Comparison of ENCODE assay signal across 16 mouse cellular contexts in genomic region chr17:46408478-46408877, GRCm38 (mm10). TPM values are rescaled to one million over a fixed set of nuclear protein-coding genes. Genes with fewer than 3 reads are reported as not detected.
DNase-seq lines count a peak whose midpoint lies in the region; ATAC-seq and TF ChIP-seq lines count a peak whose summit lies in the region.
"Had no signal": no experiment of that assay in that cellular context is flagged by ENCODE, and none has a peak within 500 bp of the region (broad histone marks: within the 10 kb centered on the region; RNA-seq: fewer than 3 reads in every experiment).

No protein-coding gene starts in this region.

- TF ChIP-seq CTCF in forebrain, postnatal 0 days (IDR thresholded peaks at IDR 0.05; ENCODE audit: low read depth): peak; percentile 58
- TF ChIP-seq CTCF in liver, postnatal 0 days (IDR thresholded peaks at IDR 0.05; ENCODE audit: low read depth): peak; percentile 44

- H3K27me3 ChIP-seq in forebrain, postnatal 0 days (ENCODE audit: insufficient read depth, low read length): no peaks in the 10 kb centered on the region
- no peaks in the 10 kb centered on the region for H3K27me3 ChIP-seq in forebrain, embryonic 15.5 days
- H3K27me3 ChIP-seq in liver, postnatal 0 days (ENCODE audit: insufficient read depth, low read length): no peaks in the 10 kb centered on the region
- no peaks in the 10 kb centered on the region for H3K27me3 ChIP-seq in liver, embryonic 11.5 days (replicated peaks; ENCODE audit: control insufficient read depth, insufficient read depth, low read length)

- no peak for TF ChIP-seq EP300 in liver, postnatal 0 days (IDR thresholded peaks at IDR 0.05; ENCODE audit: low read depth)

- no peak overlapping the region for H3K4me3 ChIP-seq in forebrain, postnatal 0 days (ENCODE audit: low read depth, low read length)
- no peak overlapping the region for H3K4me3 ChIP-seq in forebrain, embryonic 15.5 days
- no peak overlapping the region for H3K4me3 ChIP-seq in liver, postnatal 0 days (ENCODE audit: low read depth, low read length)
- no peak overlapping the region for H3K4me3 ChIP-seq in liver, embryonic 11.5 days (ENCODE audit: low read depth, low read length)

- H3K27ac ChIP-seq in forebrain, postnatal 0 days (ENCODE audit: low read depth, low read length): no peak overlapping the region
- H3K27ac ChIP-seq in forebrain, embryonic 15.5 days (replicated peaks): no peak overlapping the region
- H3K27ac ChIP-seq in liver, postnatal 0 days (ENCODE audit: low read depth): no peak overlapping the region
- H3K27ac ChIP-seq in liver, embryonic 11.5 days (ENCODE audit: low read depth, low read length): no peak overlapping the region

- no peaks in the 10 kb centered on the region for H3K4me1 ChIP-seq in forebrain, postnatal 0 days (ENCODE audit: insufficient read depth)
- no peaks in the 10 kb centered on the region for H3K4me1 ChIP-seq in forebrain, embryonic 15.5 days
- H3K4me1 ChIP-seq in liver, postnatal 0 days (ENCODE audit: insufficient read depth): no peaks in the 10 kb centered on the region
- no peaks in the 10 kb centered on the region for H3K4me1 ChIP-seq in liver, embryonic 11.5 days (replicated peaks; ENCODE audit: control insufficient read depth, insufficient read depth, low read length)

- no peak overlapping the region for H3K4me2 ChIP-seq in forebrain, postnatal 0 days (ENCODE audit: low read depth)
- no peak overlapping the region for H3K4me2 ChIP-seq in forebrain, embryonic 15.5 days (replicated peaks)
- no peak overlapping the region for H3K4me2 ChIP-seq in liver, postnatal 0 days (ENCODE audit: low read depth, low read length)
- no peak overlapping the region for H3K4me2 ChIP-seq in liver, embryonic 11.5 days

- no peak for DNase-seq in forebrain, postnatal 0 days
- DNase-seq in liver, postnatal 0 days: no peak
- no peak for DNase-seq in liver, embryonic 11.5 days (ENCODE audit: low spot score)
- DNase-seq in NIH3T3 (ENCODE audit: low read depth): peak; percentile 20
- no peak for DNase-seq in spleen, postnatal 4 days (ENCODE audit: low spot score in 2 of 2)
- DNase-seq in left cerebral cortex, adult 18-20 months (ENCODE audit: low spot score in 2 of 2): no peak
- DNase-seq: adrenal gland, postnatal 25 days; kidney, postnatal 25 days; lung, postnatal 4 days; right cerebral cortex, postnatal 14 days had no signal

- no peaks in the 10 kb centered on the region for H3K9me3 ChIP-seq in forebrain, postnatal 0 days (ENCODE audit: low read length)
- no peaks in the 10 kb centered on the region for H3K9me3 ChIP-seq in forebrain, embryonic 15.5 days
- H3K9me3 ChIP-seq in liver, postnatal 0 days (ENCODE audit: low read length): no peaks in the 10 kb centered on the region
- no peaks in the 10 kb centered on the region for H3K9me3 ChIP-seq in liver, embryonic 11.5 days (ENCODE audit: control insufficient read depth, low read length)

- peak; percentile 42; the same call in 1 of the 2 replicates for ATAC-seq in forebrain, postnatal 0 days
- no peak for ATAC-seq in forebrain, embryonic 15.5 days (replicated peaks)
- no peak for ATAC-seq in liver, postnatal 0 days
- no peak for ATAC-seq in liver, embryonic 11.5 days (replicated peaks; ENCODE audit: low FRiP score)
- 0 out of 2 replicates have a peak, but pooled peaks have one; percentile 57 for ATAC-seq in megakaryocyte-erythroid progenitor cell, adult 5-6 weeks (replicated peaks; ENCODE audit: low FRiP score, low TSS enrichment, poor library complexity, severe bottlenecking)

- peaks cover 58% of the 10 kb centered on the region for H3K36me3 ChIP-seq in forebrain, postnatal 0 days (ENCODE audit: insufficient read depth)
- H3K36me3 ChIP-seq in forebrain, embryonic 15.5 days: peaks cover 76% of the 10 kb centered on the region
- peaks cover 41% of the 10 kb centered on the region for H3K36me3 ChIP-seq in liver, postnatal 0 days (replicated peaks; ENCODE audit: insufficient read depth, low read length)
- H3K36me3 ChIP-seq in liver, embryonic 11.5 days (ENCODE audit: control insufficient read depth, insufficient read depth, low read length): peaks cover 23% of the 10 kb centered on the region; the same call in 1 of the 2 replicates

- WGBS in forebrain, postnatal 0 days: 20% methylated on average over 3 of the region's 3 CpGs
- WGBS in forebrain, embryonic 15.5 days: 19% methylated on average over 3 of the region's 3 CpGs
- 40% methylated on average over 3 of the region's 3 CpGs for WGBS in liver, postnatal 0 days (ENCODE audit: insufficient replicate concordance)
- WGBS in liver, embryonic 11.5 days: 45% methylated on average over 3 of the region's 3 CpGs

- no peak overlapping the region for H3K9ac ChIP-seq in forebrain, postnatal 0 days
- H3K9ac ChIP-seq in forebrain, embryonic 15.5 days (replicated peaks): no peak overlapping the region
- no peak overlapping the region for H3K9ac ChIP-seq in liver, postnatal 0 days (replicated peaks)
- H3K9ac ChIP-seq in liver, embryonic 11.5 days (ENCODE audit: low read depth, low read length): no peak overlapping the region

RNA-seq across cellular contexts. Expression of gene Crip3, which starts 20.2 kb away (rescaled TPM):
- 0.52 and 1.1 TPM in 2 replicates for total RNA-seq in forebrain, postnatal 0 days (2014; rRNA removed)
- polyA plus RNA-seq in forebrain, postnatal 0 days (2015; fragmentation: Nextera tagmentation; extraction: Ambion mirVana): 2.8 and 4.3 TPM in 2 replicates
- 1.1 and 1.2 TPM in 2 replicates for polyA plus RNA-seq in forebrain, embryonic 15.5 days (2015; fragmentation: Nextera tagmentation; extraction: Ambion mirVana)
- not detected in 2 replicates for polyA plus RNA-seq in liver, postnatal 0 days (2015; fragmentation: Nextera tagmentation; extraction: Ambion mirVana)
- 0.38 and 0.53 TPM in 2 replicates for polyA plus RNA-seq in liver, embryonic 11.5 days (2014; fragmentation: Nextera tagmentation; extraction: Ambion mirVana)
- not detected in 2 replicates for total RNA-seq in megakaryocyte-erythroid progenitor cell, adult 5-6 weeks (2014; fragmentation: Nextera tagmentation)
- not detected in 2 replicates for total RNA-seq in megakaryocyte-erythroid progenitor cell, adult 5-6 weeks (2017)
- 1 to 10 TPM; 3.7 to 4.3 TPM for total RNA-seq in left cerebral cortex, adult 18-20 months (2021)
- total RNA-seq: hematopoietic stem cell, adult 5-6 weeks had no signal

RNA-seq across cellular contexts. Expression of gene Zfp318, which starts 24.9 kb away (rescaled TPM):
- 26.1 and 28.3 TPM in 2 replicates for total RNA-seq in forebrain, postnatal 0 days (2014; rRNA removed)
- polyA plus RNA-seq in forebrain, postnatal 0 days (2015; fragmentation: Nextera tagmentation; extraction: Ambion mirVana): 11.2 and 17.6 TPM in 2 replicates
- 12.8 and 13.5 TPM in 2 replicates for polyA plus RNA-seq in forebrain, embryonic 15.5 days (2015; fragmentation: Nextera tagmentation; extraction: Ambion mirVana)
- 1.6 and 2.2 TPM in 2 replicates for polyA plus RNA-seq in liver, postnatal 0 days (2015; fragmentation: Nextera tagmentation; extraction: Ambion mirVana)
- polyA plus RNA-seq in liver, embryonic 11.5 days (2014; fragmentation: Nextera tagmentation; extraction: Ambion mirVana): 5.7 and 6.3 TPM in 2 replicates
- 14.3 and 22.2 TPM in 2 replicates for total RNA-seq in megakaryocyte-erythroid progenitor cell, adult 5-6 weeks (2014; fragmentation: Nextera tagmentation)
- total RNA-seq in megakaryocyte-erythroid progenitor cell, adult 5-6 weeks (2017): 17.3 and 41.5 TPM in 2 replicates
- total RNA-seq in left cerebral cortex, adult 18-20 months (2021): 10 to 100 TPM; 46.2 to 50.5 TPM

RNA-seq across cellular contexts. Expression of gene Slc22a7, which starts 29.8 kb away (rescaled TPM):
- 0.24 TPM in 1 of 2 replicates, not detected in the other for total RNA-seq in forebrain, postnatal 0 days (2014; rRNA removed)
- 0.11 and 0.13 TPM in 2 replicates for polyA plus RNA-seq in forebrain, postnatal 0 days (2015; fragmentation: Nextera tagmentation; extraction: Ambion mirVana)
- 0.11 and 0.15 TPM in 2 replicates for polyA plus RNA-seq in forebrain, embryonic 15.5 days (2015; fragmentation: Nextera tagmentation; extraction: Ambion mirVana)
- 0.18 and 0.34 TPM in 2 replicates for polyA plus RNA-seq in liver, postnatal 0 days (2015; fragmentation: Nextera tagmentation; extraction: Ambion mirVana)
- not detected in 2 replicates for polyA plus RNA-seq in liver, embryonic 11.5 days (2014; fragmentation: Nextera tagmentation; extraction: Ambion mirVana)
- not detected in 2 replicates for total RNA-seq in megakaryocyte-erythroid progenitor cell, adult 5-6 weeks (2014; fragmentation: Nextera tagmentation)
- total RNA-seq in megakaryocyte-erythroid progenitor cell, adult 5-6 weeks (2017): not detected in 2 replicates
- under 1 TPM; 0.30 TPM for total RNA-seq in left cerebral cortex, adult 18-20 months (2021)
- total RNA-seq: adrenal gland, postnatal 25 days; hematopoietic stem cell, adult 5-6 weeks had no signal
- polyA plus RNA-seq: forebrain, embryonic 11.5 days; gonadal fat pad, adult 2 months; stomach, embryonic 16.5 days had no signal

Comparison
In these comparisons a context has a peak if more than half of its experiments do, and no peak if none do; other contexts are left out.
1. ATAC-seq: peak in forebrain, postnatal 0 days (single experiment) and megakaryocyte-erythroid progenitor cell, adult 5-6 weeks (single experiment); none in forebrain, embryonic 15.5 days (single experiment), liver, postnatal 0 days (single experiment) and liver, embryonic 11.5 days (single experiment).